Mouse (Mus musculus) central nervous system, embryonic 18 days (tissue): Measurements from ENCODE around the gene Usp48. TPM values are rescaled to one million over a fixed set of nuclear protein-coding genes. Genes with fewer than 3 reads are reported as not detected.

Source experiments
- polyA plus RNA-seq: library from polyadenylated mRNA; depleted of rRNA; stranded (reverse); fragments of >200 nt; gene quantifications from 2 replicates; pipeline ENCODE4 v1.2.3, GENCODE M21; 2012; rRNA removed

Usp48 gene
- 142 and 144 TPM in 2 replicates for polyA plus RNA-seq

GRCm38 (mm10) chr4:137593601-137594495 is at the start of gene Usp48:
Gene Usp48, plus strand, starts transcription at chr4:137593755.

GRCm38 (mm10) chr4:137574469-137574868 is 19.1 kb upstream of the Usp48 start, which contains the start of gene Ldlrad2:
Gene Ldlrad2, minus strand, starts transcription at chr4:137574569.

GRCm38 (mm10) chr4:137664433-137664979 is 71.0 kb downstream of the Usp48 start, which contains the start of gene Rap1gap:
Gene Rap1gap, plus strand, starts transcription at chr4:137664726.

Other genes with a start within 250 kb of the Usp48 start
- 617 and 654 TPM in 2 replicates for gene Cdc42, start 236.0 kb upstream of the Usp48 start, polyA plus RNA-seq
- gene Cela3a, start 184.0 kb upstream of the Usp48 start, polyA plus RNA-seq: not detected in 2 replicates
- not detected in 2 replicates for gene Cela3b, start 163.2 kb upstream of the Usp48 start, polyA plus RNA-seq
- gene 1700013G24Rik, start 140.5 kb upstream of the Usp48 start, polyA plus RNA-seq: not detected in 2 replicates
- gene Hspg2, start 125.0 kb upstream of the Usp48 start, polyA plus RNA-seq: 4.7 and 6.2 TPM in 2 replicates
- gene Ldlrad2, start 19.2 kb upstream of the Usp48 start, polyA plus RNA-seq: not detected in 2 replicates
- 172 TPM in 2 replicates for gene Rap1gap, start 71.0 kb downstream of the Usp48 start, polyA plus RNA-seq
- gene Alpl, start 202.6 kb downstream of the Usp48 start, polyA plus RNA-seq: 7.4 and 17.3 TPM in 2 replicates